In genomic region chr14:35309201-35309600, GRCm38 (mm10) we compare ENCODE assay signal across 21 mouse cellular contexts.
DNase-seq lines count a peak whose midpoint lies in the region; ATAC-seq lines count a peak whose summit lies in the region.
"Had no signal": no experiment of that assay in that cellular context is flagged by ENCODE, and none has a peak within 500 bp of the region (broad histone marks: within the 10 kb centered on the region; RNA-seq: fewer than 3 reads in every experiment).

No protein-coding gene starts in this region.

- no peaks in the 10 kb centered on the region for H3K36me3 ChIP-seq in embryonic facial prominence, embryonic 13.5 days
- H3K36me3 ChIP-seq in embryonic facial prominence, embryonic 10.5 days (replicated peaks), result no peaks in the 10 kb centered on the region
- no peaks in the 10 kb centered on the region for H3K36me3 ChIP-seq in heart, embryonic 10.5 days
- H3K36me3 ChIP-seq: G1E had no signal

- H3K4me1 ChIP-seq in embryonic facial prominence, embryonic 13.5 days, result no peaks in the 10 kb centered on the region
- H3K4me1 ChIP-seq in embryonic facial prominence, embryonic 10.5 days, result no peaks in the 10 kb centered on the region
- peaks cover 11% of the 10 kb centered on the region for H3K4me1 ChIP-seq in heart, embryonic 10.5 days

- H3K27me3 ChIP-seq in embryonic facial prominence, embryonic 13.5 days, result no peaks in the 10 kb centered on the region
- no peaks in the 10 kb centered on the region for H3K27me3 ChIP-seq in embryonic facial prominence, embryonic 10.5 days (replicated peaks; ENCODE audit: low read depth, poor library complexity, severe bottlenecking)
- no peaks in the 10 kb centered on the region for H3K27me3 ChIP-seq in heart, embryonic 10.5 days (ENCODE audit: insufficient read depth, poor library complexity, severe bottlenecking)
- H3K27me3 ChIP-seq: Patski had no signal

- 0 out of 2 replicates have a peak, but pooled peaks have one; percentile 52 for ATAC-seq in embryonic facial prominence, embryonic 13.5 days (ENCODE audit: insufficient number of reproducible peaks, insufficient read depth, low FRiP score, low TSS enrichment, low read depth)
- ATAC-seq: activated CD4-positive, CD25-positive, alpha-beta regulatory T cell, adult 4 months; CD4-positive, CD25-positive, alpha-beta regulatory T cell, adult 4 months; Patski had no signal

- H3K9me3 ChIP-seq in embryonic facial prominence, embryonic 13.5 days, result no peaks in the 10 kb centered on the region
- H3K9me3 ChIP-seq in embryonic facial prominence, embryonic 10.5 days, result no peaks in the 10 kb centered on the region
- no peaks in the 10 kb centered on the region for H3K9me3 ChIP-seq in heart, embryonic 10.5 days

- H3K9ac ChIP-seq in embryonic facial prominence, embryonic 13.5 days, result no peak overlapping the region

- no peak overlapping the region for H3K4me3 ChIP-seq in embryonic facial prominence, embryonic 13.5 days
- no peak overlapping the region for H3K4me3 ChIP-seq in embryonic facial prominence, embryonic 10.5 days
- H3K4me3 ChIP-seq in heart, embryonic 10.5 days, result no peak overlapping the region

- 91% methylated on average over 7 of the region's 7 CpGs for WGBS in embryonic facial prominence, embryonic 13.5 days
- WGBS in embryonic facial prominence, embryonic 10.5 days, result 93% methylated on average over 7 of the region's 7 CpGs
- WGBS in heart, embryonic 10.5 days, result 89% methylated on average over 7 of the region's 7 CpGs

- H3K4me2 ChIP-seq in embryonic facial prominence, embryonic 13.5 days, result no peak overlapping the region

- no peak overlapping the region for H3K27ac ChIP-seq in embryonic facial prominence, embryonic 13.5 days
- no peak overlapping the region for H3K27ac ChIP-seq in embryonic facial prominence, embryonic 10.5 days (replicated peaks)
- H3K27ac ChIP-seq in heart, embryonic 10.5 days, result no peak overlapping the region

- peak; percentile 11 to 30 for DNase-seq in cerebellum, postnatal 10 days
- no peak for DNase-seq in cerebellum, adult 9-11 months
- peak; percentile 15 to 23 for DNase-seq in cerebellum, postnatal 14 days
- no peak for DNase-seq in cerebellum, postnatal 4 days (ENCODE audit: low spot score in 2 of 2)
- no peak for DNase-seq in embryonic facial prominence, embryonic 10.5 days (ENCODE audit: low spot score)
- peak; percentile 55 for DNase-seq in heart, adult 11 months
- no peak for DNase-seq in heart, embryonic 10.5 days (ENCODE audit: low spot score)
- DNase-seq: adrenal gland, adult 2 months; adrenal gland, adult 8-10 months; adrenal gland, postnatal 10 days; adrenal gland, postnatal 14 days; adrenal gland, postnatal 25 days; adrenal gland, postnatal 36 days; B cell, adult 2 months; cerebellum, adult 11 months; cerebellum, adult 11-12 months had no signal

Comparison
In these comparisons a context has a peak if more than half of its experiments do, and no peak if none do; other contexts are left out.
1. DNase-seq: peak in cerebellum, postnatal 10 days (2 of 2), cerebellum, postnatal 14 days (2 of 2) and heart, adult 11 months (single experiment); none in cerebellum, adult 9-11 months (single experiment), cerebellum, postnatal 4 days (0 of 2), embryonic facial prominence, embryonic 10.5 days (single experiment) and heart, embryonic 10.5 days (single experiment).